Mouse (Mus musculus): ENCODE results near the gene Helz.

DNA sequence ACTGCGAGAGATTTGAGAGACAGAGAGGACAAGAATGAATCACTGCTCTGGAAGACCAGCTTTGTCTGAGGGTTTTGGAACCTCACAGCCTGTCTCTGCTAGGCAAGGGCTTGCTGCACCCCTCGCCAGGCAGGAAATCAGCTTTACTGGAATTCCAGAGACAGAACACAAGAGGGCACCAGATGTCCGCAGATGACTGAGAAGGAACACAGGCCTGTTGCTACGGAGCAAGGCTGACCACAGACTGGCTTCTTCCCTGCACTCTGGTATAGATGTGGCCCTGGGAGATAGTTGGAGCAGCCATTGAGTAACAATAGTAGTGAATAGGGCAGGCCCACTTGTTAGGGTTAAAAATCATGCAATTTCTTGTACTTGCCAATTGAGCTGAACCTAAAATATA lies 81.8 kb downstream of the Helz start:
- TF ChIP-seq CTCF (IDR thresholded peaks at IDR 0.05; ENCODE audit: borderline replicate concordance, extremely low read depth, insufficient read depth, insufficient read length) (peak; percentile 87), POLR2A (IDR thresholded peaks at IDR 0.05; ENCODE audit: borderline replicate concordance, extremely low read depth, insufficient read depth, insufficient read length, poor library complexity, severe bottlenecking) (no peak)

All from brain, embryonic 14.5 days (tissue).